Mouse (Mus musculus): ENCODE data around the gene Mylk3.

- TF ChIP-seq CTCF (IDR thresholded peaks at IDR 0.05), result no peak
- no peak for TF ChIP-seq EP300 (IDR thresholded peaks at IDR 0.05)
Observed at GRCm38 (mm10) chr8:85380123-85380823, 5.9 kb downstream of the Mylk3 start.
